Mouse (Mus musculus) limb, embryonic 13.5 days (tissue): ENCODE measurements around the gene Tfpi. TPM values are rescaled to one million over a fixed set of nuclear protein-coding genes. Genes with fewer than 3 reads are reported as not detected.

Experiments
- ATAC-seq: fragments of 200-750 bp; cut with Nextera tagmentation; 2 replicates; pipeline ENCODE4 v1.8.0; 2017; ENCODE audit warnings: low read depth, moderate number of reproducible peaks, moderate TSS enrichment; ENCODE audit not compliant: low FRiP score
- H3K27ac ChIP-seq: fragments of 300-500 bp; sonication (generic); 2 replicates; pipeline ENCODE4 v1.5.1; 2015; ENCODE audit warnings: inconsistent platforms, mild to moderate bottlenecking, moderate library complexity
- H3K27me3 ChIP-seq: fragments of 300-500 bp; sonication (generic); 2 replicates; pipeline ENCODE4 v1.6.1; 2015; ENCODE audit warnings: mild to moderate bottlenecking, inconsistent platforms
- H3K36me3 ChIP-seq: fragments of 300-500 bp; sonication (generic); 2 replicates; pipeline ENCODE4 v1.6.1; 2015; ENCODE audit warnings: inconsistent platforms, mild to moderate bottlenecking, moderate library complexity
- H3K4me1 ChIP-seq: fragments of 300-500 bp; sonication (generic); 2 replicates; pipeline ENCODE4 v1.6.1; 2015; ENCODE audit warnings: inconsistent platforms
- H3K4me2 ChIP-seq: fragments of 300-500 bp; sonication (generic); replicated peaks from 2 replicates; pipeline ENCODE4 v1.6.1; 2015; ENCODE audit warnings: inconsistent platforms, mild to moderate bottlenecking, moderate library complexity
- H3K4me3 ChIP-seq: fragments of 300-500 bp; sonication (generic); 2 replicates; pipeline ENCODE4 v1.5.1; 2015; ENCODE audit warnings: moderate library complexity, mild to moderate bottlenecking, inconsistent platforms
- H3K9ac ChIP-seq: fragments of 300-500 bp; sonication (generic); 2 replicates; pipeline ENCODE4 v1.6.1; 2015; ENCODE audit warnings: mild to moderate bottlenecking, inconsistent platforms
- H3K9me3 ChIP-seq: fragments of 300-500 bp; sonication (generic); 2 replicates; pipeline ENCODE4 v1.6.1; 2016; ENCODE audit warnings: inconsistent platforms
- WGBS: fragments of 180-500 bp; shearing (Covaris S2); methylation state at CpG from one replicate; pipeline ENCODE4 v1.1.7; 2015; 5-methylcytosine and 5-hydroxymethylcytosine counted together
- polyA plus RNA-seq: library from polyadenylated mRNA; unstranded; fragments of >200 nt; fragmentation: Nextera tagmentation; extraction: Ambion mirVana; gene quantifications from 2 replicates; pipeline ENCODE4 v1.2.1, GENCODE M21; 2015

Tfpi gene
- polyA plus RNA-seq, 1 experiment from 2014 or later, result 28.2 TPM

GRCm38 (mm10) chr2:84386563-84387393 is 89.8 kb downstream of the Tfpi start:
- Histone ChIP-seq H3K4me1 (peaks cover 3% of the 10 kb centered on the region; the same call in 1 of the 2 replicates), H3K4me3 (peak overlapping the region; percentile 26), H3K9me3 (no peaks in the 10 kb centered on the region), H3K4me2 (peak overlapping the region; percentile 52), H3K36me3 (no peaks in the 10 kb centered on the region), H3K27me3 (no peaks in the 10 kb centered on the region), H3K9ac (no peak overlapping the region), H3K27ac (no peak overlapping the region)
- WGBS, result 37% methylated on average over 18 of the region's 18 CpGs
- ATAC-seq, result peak; percentile 25; the same call in 1 of the 2 replicates

- no peaks in the 10 kb centered on the region for H3K9me3 ChIP-seq
- no peaks in the 10 kb centered on the region for H3K27me3 ChIP-seq
- WGBS, result 76% methylated on average over 6 of the region's 6 CpGs
- no peak overlapping the region for H3K4me3 ChIP-seq
- no peak for ATAC-seq
- H3K9ac ChIP-seq, result no peak overlapping the region
- H3K36me3 ChIP-seq, result no peaks in the 10 kb centered on the region
- no peak overlapping the region for H3K4me2 ChIP-seq
- no peak overlapping the region for H3K27ac ChIP-seq
- H3K4me1 ChIP-seq, result peaks cover 3% of the 10 kb centered on the region; the same call in 1 of the 2 replicates
Measured at GRCm38 (mm10) chr2:84384911-84385693, 91.5 kb downstream of the Tfpi start.

DNA sequence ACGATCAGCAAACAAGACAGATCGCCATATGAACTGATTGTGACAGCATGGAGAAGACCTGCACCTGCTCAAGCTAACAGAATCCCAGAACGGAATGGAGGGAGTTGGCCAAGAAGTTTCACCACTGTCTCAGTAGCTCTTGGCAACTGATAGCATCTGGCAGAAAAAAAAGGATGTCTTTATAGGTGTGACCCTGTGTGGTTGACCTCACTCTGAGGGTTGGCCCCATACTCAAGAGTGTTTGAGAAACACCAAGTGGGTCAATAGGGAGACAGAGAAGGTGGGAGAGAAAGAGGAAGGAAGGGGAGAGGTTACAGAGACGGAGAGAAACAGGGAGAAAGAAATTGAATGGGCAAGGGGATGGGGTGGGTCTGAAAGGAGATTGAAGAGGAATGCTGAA is 92.7 kb downstream of the Tfpi start:
- H3K9me3 ChIP-seq, result no peaks in the 10 kb centered on the region
- H3K4me2 ChIP-seq, result no peak overlapping the region
- 80% methylated on average over 4 of the region's 4 CpGs for WGBS
- no peaks in the 10 kb centered on the region for H3K27me3 ChIP-seq
- no peaks in the 10 kb centered on the region for H3K36me3 ChIP-seq
- ATAC-seq, result no peak
- no peak overlapping the region for H3K27ac ChIP-seq
- H3K9ac ChIP-seq, result no peak overlapping the region
- H3K4me3 ChIP-seq, result no peak overlapping the region
- H3K4me1 ChIP-seq, result peaks cover 3% of the 10 kb centered on the region; the same call in 1 of the 2 replicates

Other genes with a start within 250 kb of the Tfpi start
- gene Calcrl, start 51.4 kb downstream of the Tfpi start, polyA plus RNA-seq, result 16.2 and 17.4 TPM in 2 replicates
- gene Ctnnd1, start 174.0 kb upstream of the Tfpi start, polyA plus RNA-seq, result 42.7 and 45.7 TPM in 2 replicates
- gene Btbd18, start 182.3 kb upstream of the Tfpi start, polyA plus RNA-seq, result 0.22 and 0.45 TPM in 2 replicates
- 310 and 320 TPM in 2 replicates for gene Selenoh, start 194.0 kb upstream of the Tfpi start, polyA plus RNA-seq
- gene Gm28635, start 201.3 kb upstream of the Tfpi start, polyA plus RNA-seq, result not detected in 2 replicates
- gene Med19, start 201.6 kb upstream of the Tfpi start, polyA plus RNA-seq, result 32.2 and 34.5 TPM in 2 replicates
- gene Tmx2, start 202.4 kb upstream of the Tfpi start, polyA plus RNA-seq, result 111 and 113 TPM in 2 replicates
- gene Zdhhc5, start 238.4 kb upstream of the Tfpi start, polyA plus RNA-seq, result 25.6 and 27.8 TPM in 2 replicates